Mouse (Mus musculus) kidney, adult 2 months (tissue): ENCODE data around the gene C1ql1.
"Not testable (repeated sequence)": the region's sequence is repeated elsewhere in the genome, so short reads cannot be mapped to it uniquely, and the experiment has no call there.

Experiments used
- CTCF ChIP-seq: fragments of 200-500 bp; conservative IDR thresholded peaks from 2 replicates; pipeline ENCODE4 v1.5.1; 2011; ENCODE audit warnings: low read depth, mild to moderate bottlenecking, control low read depth, low read length, moderate library complexity, mixed read lengths; ENCODE audit not compliant: insufficient read depth, insufficient read length
- POLR2A ChIP-seq: fragments of 200-500 bp; IDR thresholded peaks from one replicate; pipeline ENCODE4 v1.6.1; 2011; ENCODE audit warnings: low read depth, low read length, control low read depth

DNA sequence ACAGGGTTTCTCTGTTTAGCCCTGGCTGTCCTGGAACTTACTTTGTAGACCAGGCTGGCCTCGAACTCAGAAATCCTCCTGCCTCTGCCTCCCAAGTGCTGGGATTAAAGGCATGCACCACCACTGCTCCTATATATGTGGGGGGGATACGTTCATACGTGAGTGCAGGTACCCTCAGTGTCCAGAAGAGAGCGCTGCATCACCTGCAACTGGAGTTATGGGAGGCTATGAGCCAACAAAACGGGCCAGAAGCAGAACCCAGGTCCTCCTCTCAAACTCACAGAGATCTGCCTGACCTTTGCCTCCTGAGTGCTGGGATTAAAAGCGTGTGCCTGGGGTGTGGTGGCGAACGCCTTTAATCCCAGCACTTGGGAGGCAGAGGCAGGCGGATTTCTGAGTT lies 29.5 kb upstream of the C1ql1 start:
- TF ChIP-seq POLR2A, CTCF: not testable (repeated sequence)
